Mouse (Mus musculus) gastrocnemius, postnatal 4 days (tissue): ENCODE results near the gene Klrb1c. TPM values are rescaled to one million over a fixed set of nuclear protein-coding genes. Genes with fewer than 3 reads are reported as not detected.
A peak's percentile ranks its signal among the peaks of the same experiment; 100 is the strongest.
"Not testable (repeated sequence)": the region's sequence is repeated elsewhere in the genome, so short reads cannot be mapped to it uniquely, and the experiment has no call there.

Experiments used
- DNase-seq, 2 experiments: peaks; one replicate each; pipeline ENCODE4 v3.0.0; 2021 to 2022; ENCODE audit warnings: low spot score in 2 of 2, mixed read lengths in 2 of 2
- total RNA-seq, 2 experiments: library from RNA; stranded (reverse); gene quantifications; 2 replicates each; pipeline ENCODE4 v1.2.3; 2021

Klrb1c gene
- total RNA-seq, 2 experiments from 2014 or later = 0.15 to 0.16 TPM

- no peak for DNase-seq
Measured at GRCm38 (mm10) chr6:128759221-128759950, 29.6 kb downstream of the Klrb1c start.

GRCm38 (mm10) chr6:128755402-128755763 is 33.6 kb downstream of the Klrb1c start:
- DNase-seq = not testable (repeated sequence)

DNA sequence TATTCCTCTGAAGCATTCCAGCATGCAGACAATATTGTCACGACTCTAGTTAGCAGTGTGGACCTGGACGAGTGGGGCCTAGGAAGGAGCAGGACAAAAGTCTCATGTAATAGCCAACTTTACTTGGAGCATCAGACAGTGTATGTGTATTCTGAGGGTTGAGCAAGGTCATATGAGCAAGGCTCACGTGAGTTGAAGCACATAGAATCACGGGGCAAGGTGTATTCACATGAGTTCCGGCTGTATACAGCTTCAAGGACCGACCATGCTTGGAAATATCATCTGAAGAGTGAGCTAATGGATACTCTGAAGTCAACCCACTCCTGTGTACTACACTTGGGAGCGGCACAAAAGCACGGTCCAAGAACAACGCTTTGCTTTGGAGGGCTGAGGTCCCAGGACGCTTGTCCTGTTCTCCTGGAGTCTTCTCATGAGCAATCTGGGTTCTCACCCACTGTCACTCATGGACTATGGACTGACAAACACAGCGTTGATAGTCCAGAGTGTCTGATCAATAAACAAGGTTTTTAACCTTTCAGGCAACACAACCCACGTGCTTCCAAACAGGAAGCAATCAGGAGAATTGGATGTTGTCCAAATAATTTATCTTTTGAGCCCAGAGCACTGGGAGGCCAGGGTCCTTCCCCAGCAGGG is 34.1 kb downstream of the Klrb1c start:
- not testable (repeated sequence) for DNase-seq

DNA sequence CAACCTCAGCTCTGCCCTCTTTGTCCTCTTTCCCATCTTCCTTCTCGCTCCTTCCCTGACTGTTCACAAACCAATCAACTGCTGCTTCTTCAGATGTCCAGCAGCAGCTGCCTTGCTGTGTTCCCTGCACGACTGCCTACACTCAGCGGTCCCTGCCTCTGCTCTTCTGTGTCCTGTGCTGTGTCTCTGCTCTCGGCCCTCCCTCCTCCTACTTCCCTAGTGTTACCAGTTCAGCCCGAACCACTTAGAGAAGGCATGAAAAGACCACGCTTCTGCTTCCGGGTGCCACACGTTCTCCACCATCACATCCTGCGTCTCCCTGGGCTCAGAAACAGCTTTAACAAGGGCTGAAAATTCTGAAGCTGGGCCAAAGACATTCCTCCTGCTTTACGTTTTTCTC is 34.8 kb downstream of the Klrb1c start:
- DNase-seq = not testable (repeated sequence)

GRCm38 (mm10) chr6:128753610-128754224 is 35.3 kb downstream of the Klrb1c start:
- DNase-seq = peak; percentile 35 to 74

- DNase-seq = not testable (repeated sequence)
Measured at GRCm38 (mm10) chr6:128747006-128747405, 42.0 kb downstream of the Klrb1c start.

GRCm38 (mm10) chr6:128737445-128737844 is 51.6 kb downstream of the Klrb1c start:
- no peak for DNase-seq

DNA sequence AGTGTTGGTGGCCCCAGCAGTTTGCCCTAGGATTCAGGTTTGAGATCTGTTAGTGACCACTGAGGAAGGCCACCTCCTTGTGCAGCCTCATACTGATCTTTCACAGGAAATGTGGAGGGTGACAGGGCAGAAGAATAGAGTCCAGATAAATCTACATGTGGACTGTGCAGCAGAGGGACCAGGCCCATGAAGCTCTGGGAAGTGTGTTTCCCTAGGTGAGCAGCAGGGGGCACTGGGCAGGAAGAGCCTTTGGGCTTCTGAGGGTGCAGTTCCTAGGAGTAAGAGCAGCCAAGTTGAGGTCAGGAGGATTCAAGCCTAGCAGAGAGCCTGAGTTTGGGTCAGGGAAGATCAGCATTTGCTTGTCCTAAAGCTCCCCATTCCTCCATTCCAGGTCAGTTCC is 52.9 kb downstream of the Klrb1c start:
- DNase-seq = no peak

DNA sequence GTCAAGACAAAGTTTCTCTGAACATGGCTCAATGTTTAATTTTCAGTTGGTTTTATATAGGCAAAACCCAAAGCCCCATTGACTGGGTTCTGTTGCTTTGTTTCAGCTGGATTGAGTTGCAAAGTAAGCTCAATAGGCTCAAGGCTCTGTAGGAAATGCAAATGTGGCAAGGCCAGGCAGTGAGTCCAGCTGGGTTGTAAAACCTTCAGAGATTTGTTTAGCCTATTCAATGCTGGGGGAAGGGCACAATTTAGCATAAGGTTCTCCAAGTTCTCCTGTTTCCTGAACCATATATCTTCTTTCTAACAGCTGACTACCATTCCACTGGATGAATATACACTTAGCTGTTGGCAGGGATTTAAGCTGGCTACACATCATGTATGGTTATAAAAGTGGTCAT is 54.1 kb downstream of the Klrb1c start:
- DNase-seq = no peak

DNA sequence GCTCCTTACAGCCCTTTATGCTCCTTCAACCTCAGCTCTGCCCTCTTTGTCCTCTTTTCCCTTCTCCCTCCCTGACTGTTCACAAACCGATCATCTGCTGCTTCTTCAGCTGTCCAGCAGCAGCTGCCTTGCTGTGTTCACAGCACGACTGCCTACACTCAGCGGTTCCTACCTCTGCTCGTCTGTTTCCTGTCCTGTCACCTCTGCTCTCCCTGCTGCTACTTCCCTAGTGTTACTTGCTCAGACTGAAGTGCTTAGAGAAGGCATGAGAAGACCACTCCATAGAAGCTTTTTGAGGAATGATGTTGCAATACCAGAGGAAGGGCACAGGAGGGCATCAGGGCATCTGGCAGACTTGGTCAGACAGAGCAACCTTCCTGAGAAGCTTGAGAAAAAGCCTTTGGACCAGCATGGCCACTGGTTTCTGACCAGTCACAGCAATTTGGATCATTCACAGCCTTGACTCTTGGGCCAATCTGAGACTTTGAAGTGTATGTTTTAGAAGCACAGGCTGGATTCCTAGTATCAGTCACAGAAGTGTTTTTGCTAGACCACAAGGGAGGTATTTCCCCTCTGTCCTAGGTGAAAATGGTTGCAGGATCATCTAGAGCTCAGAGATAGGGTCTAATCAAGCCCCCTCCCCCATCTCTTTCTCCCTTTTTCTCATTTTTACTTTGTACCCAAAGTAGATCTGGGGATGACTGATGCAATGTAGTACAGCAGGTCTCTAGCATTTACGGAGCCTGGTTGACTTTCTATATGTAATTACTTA is 54.9 kb downstream of the Klrb1c start:
- no peak for DNase-seq

- no peak for DNase-seq
Measured at GRCm38 (mm10) chr6:128732032-128732431, 57.0 kb downstream of the Klrb1c start.

Other genes with a start within 250 kb of the Klrb1c start
- not detected for gene A2ml1, start 207.6 kb downstream of the Klrb1c start, total RNA-seq
- not detected for gene Klrb1a, start 165.7 kb downstream of the Klrb1c start, total RNA-seq
- gene Clec2h, start 126.8 kb downstream of the Klrb1c start, total RNA-seq = not detected
- gene Klrb1, start 66.2 kb downstream of the Klrb1c start, total RNA-seq = not detected
- not detected for gene Gm44511, start 37.1 kb upstream of the Klrb1c start, total RNA-seq
- not detected for gene Klrb1b, start 37.1 kb upstream of the Klrb1c start, total RNA-seq
- under 1 TPM in 1 of 2 experiments, not detected in 1; 0.21 TPM for gene Clec2i, start 98.4 kb upstream of the Klrb1c start, total RNA-seq
- gene BC035044, start 101.9 kb upstream of the Klrb1c start, total RNA-seq = under 1 TPM; 0.34 TPM
- gene Clec2g, start 145.2 kb upstream of the Klrb1c start, total RNA-seq = 1 to 10 TPM; 1.8 to 4.1 TPM